Mouse (Mus musculus) lung, adult 2 months (tissue): Measurements from ENCODE around the gene Ube2n.

ENCODE experiments used
- CTCF ChIP-seq: fragments of 200-500 bp; IDR thresholded peaks from 2 replicates; pipeline ENCODE4 v1.5.1; 2011; ENCODE audit warnings: mild to moderate bottlenecking, low read length, control low read depth; ENCODE audit not compliant: insufficient read depth
- POLR2A ChIP-seq: fragments of 200-500 bp; IDR thresholded peaks from 2 replicates; pipeline ENCODE4 v1.6.1; 2011; ENCODE audit warnings: low read depth, mild to moderate bottlenecking, control low read depth, low read length, borderline replicate concordance; ENCODE audit errors: extremely low read depth

GRCm38 (mm10) chr10:95477516-95477915 lies 37.4 kb upstream of the Ube2n start:
- TF ChIP-seq POLR2A (no peak), CTCF (no peak)
